35 mouse cellular contexts compared by ENCODE assay signal in the genomic region with DNA sequence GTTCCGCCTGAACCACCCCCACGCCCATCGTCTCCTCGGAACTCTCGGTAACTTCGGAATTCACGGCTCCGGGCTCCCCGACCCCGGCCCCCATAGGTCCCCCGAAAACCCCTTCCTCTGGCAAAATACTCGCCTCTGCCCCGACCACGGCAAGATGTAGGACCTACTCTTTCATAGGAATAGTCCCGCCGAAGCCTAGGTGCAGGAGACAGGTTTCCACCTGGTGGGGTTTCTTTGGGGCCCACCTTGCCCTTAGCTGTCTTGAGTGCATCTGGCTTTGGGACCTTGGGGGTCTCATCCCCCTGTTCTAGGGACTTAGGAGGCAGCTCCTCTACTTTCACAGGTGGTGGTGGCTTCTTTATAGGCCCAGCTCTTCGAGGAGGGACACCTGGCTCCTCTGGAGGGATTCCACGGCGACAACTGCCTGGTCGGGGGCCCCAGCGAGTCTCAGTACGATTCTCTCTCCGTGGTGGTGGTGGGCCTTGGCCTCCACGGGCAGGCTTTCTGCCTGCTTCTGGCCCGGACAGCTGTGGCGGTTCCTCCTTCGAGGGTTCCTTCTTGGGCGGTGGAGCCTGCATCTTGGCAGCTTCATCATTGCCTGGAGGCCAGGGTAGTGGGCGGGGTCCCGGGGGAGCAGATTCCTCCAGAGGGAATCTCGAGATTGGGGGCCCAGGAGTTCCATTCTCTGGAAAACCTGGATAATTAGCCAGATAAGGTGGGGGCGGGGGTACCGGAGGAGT. TPM values are rescaled to one million over a fixed set of nuclear protein-coding genes. Genes with fewer than 3 reads are reported as not detected.
"Had no signal": no experiment of that assay in that cellular context is flagged by ENCODE, and none has a peak within 500 bp of the region (broad histone marks: within the 10 kb centered on the region; RNA-seq: fewer than 3 reads in every experiment).

No protein-coding gene starts in this region.

- H3K9me3 ChIP-seq: heart, embryonic 10.5 days; heart, embryonic 13.5 days; heart, embryonic 15.5 days; hindbrain, embryonic 13.5 days; hindbrain, embryonic 15.5 days; kidney, embryonic 15.5 days; limb, embryonic 12.5 days; limb, embryonic 15.5 days; liver, embryonic 12.5 days had no signal

- H3K9ac ChIP-seq: heart, embryonic 13.5 days; heart, embryonic 15.5 days; hindbrain, embryonic 13.5 days; hindbrain, embryonic 15.5 days; kidney, embryonic 15.5 days; limb, embryonic 12.5 days; limb, embryonic 15.5 days; liver, embryonic 12.5 days; liver, embryonic 14.5 days had no signal

- H3K4me2 ChIP-seq: heart, embryonic 13.5 days; heart, embryonic 15.5 days; hindbrain, embryonic 13.5 days; hindbrain, embryonic 15.5 days; kidney, embryonic 15.5 days; limb, embryonic 12.5 days; limb, embryonic 15.5 days; liver, embryonic 12.5 days had no signal

- H3K27me3 ChIP-seq: heart, embryonic 13.5 days; heart, embryonic 15.5 days; hindbrain, embryonic 13.5 days; hindbrain, embryonic 15.5 days; kidney, embryonic 15.5 days; limb, embryonic 12.5 days; limb, embryonic 15.5 days; liver, embryonic 12.5 days had no signal

- DNase-seq: gastrocnemius, postnatal 14 days; gastrocnemius, postnatal 36 days; heart, adult 18-20 months; heart, postnatal 14 days; heart, postnatal 36 days; kidney, adult 11 months; kidney, adult 2 months; kidney, adult 9 months; kidney, postnatal 14 days; kidney, postnatal 36 days; layer of hippocampus, adult 9-11 months; layer of hippocampus, postnatal 36 days; left cerebral cortex, postnatal 4 days had no signal

- ATAC-seq: hindbrain, postnatal 0 days; intestine, embryonic 16.5 days; liver, embryonic 12.5 days had no signal

- H3K4me3 ChIP-seq: heart, embryonic 10.5 days; heart, embryonic 13.5 days; heart, embryonic 15.5 days; hindbrain, embryonic 13.5 days; hindbrain, embryonic 15.5 days; kidney, embryonic 15.5 days; limb, embryonic 12.5 days; limb, embryonic 15.5 days; liver, embryonic 12.5 days had no signal

- H3K27ac ChIP-seq: heart, embryonic 10.5 days; heart, embryonic 13.5 days; heart, embryonic 15.5 days; hindbrain, embryonic 13.5 days; hindbrain, embryonic 15.5 days; hindbrain, postnatal 0 days; kidney, embryonic 15.5 days; kidney, postnatal 0 days; limb, embryonic 12.5 days; limb, embryonic 15.5 days; liver, embryonic 12.5 days; liver, embryonic 14.5 days had no signal

RNA-seq across cellular contexts. Expression of gene Aif1, which starts 19.2 kb away (rescaled TPM):
- total RNA-seq: hematopoietic stem cell, adult 5-6 weeks had no signal

RNA-seq across cellular contexts. Expression of gene Apom, which starts 24.8 kb away (rescaled TPM):
- total RNA-seq: gastrocnemius, adult 18-20 months; gastrocnemius, adult 8-10 months; gastrocnemius, postnatal 14 days; gastrocnemius, postnatal 36 days; heart, adult 18-20 months; heart, postnatal 14 days; heart, postnatal 36 days; hematopoietic stem cell, adult 5-6 weeks; layer of hippocampus, adult 18-20 months; layer of hippocampus, adult 8-10 months; layer of hippocampus, postnatal 14 days; layer of hippocampus, postnatal 36 days; left cerebral cortex, adult 18-20 months; left cerebral cortex, adult 8-10 months; left cerebral cortex, postnatal 25 days had no signal
- polyA plus RNA-seq: hindbrain, postnatal 0 days had no signal
